Mouse (Mus musculus) midbrain, embryonic 14.5 days (tissue): ENCODE measurements around the gene Aff3. TPM values are rescaled to one million over a fixed set of nuclear protein-coding genes. Genes with fewer than 3 reads are reported as not detected.
A peak's percentile ranks its signal among the peaks of the same experiment; 100 is the strongest.

Source experiments
- ATAC-seq: fragments of 200-750 bp; cut with Nextera tagmentation; 2 replicates; pipeline ENCODE4 v1.8.0; 2017; ENCODE audit warnings: moderate number of reproducible peaks, moderate library complexity; ENCODE audit not compliant: low FRiP score, low TSS enrichment
- DNase-seq: peaks from one replicate; pipeline ENCODE4 v3.0.0-alpha.2; 2015
- H3K27ac ChIP-seq: fragments of 300-500 bp; sonication (generic); replicated peaks from 2 replicates; pipeline ENCODE4 v1.5.1; 2014; ENCODE audit warnings: mild to moderate bottlenecking, low read depth, low read length, moderate library complexity
- H3K27me3 ChIP-seq: fragments of 300-500 bp; sonication (generic); 2 replicates; pipeline ENCODE4 v1.6.1; 2014; ENCODE audit warnings: low read length, control low read depth, mixed read lengths; ENCODE audit not compliant: control insufficient read depth, insufficient read depth
- H3K36me3 ChIP-seq: fragments of 300-500 bp; sonication (generic); 2 replicates; pipeline ENCODE4 v1.6.1; 2014; ENCODE audit warnings: low read length, control low read depth; ENCODE audit not compliant: control insufficient read depth, insufficient read depth
- H3K4me1 ChIP-seq: fragments of 300-500 bp; sonication (generic); 2 replicates; pipeline ENCODE4 v1.6.1; 2014; ENCODE audit warnings: mild to moderate bottlenecking, antibody characterized with exemption, low read length, control low read depth; ENCODE audit not compliant: control insufficient read depth, insufficient read depth
- H3K4me2 ChIP-seq: fragments of 300-500 bp; sonication (generic); 2 replicates; pipeline ENCODE4 v1.6.1; 2014; ENCODE audit warnings: mild to moderate bottlenecking, low read length, moderate library complexity
- H3K4me3 ChIP-seq: fragments of 300-500 bp; sonication (generic); replicated peaks from 2 replicates; pipeline ENCODE4 v1.5.1; 2014; ENCODE audit warnings: low read depth, low read length
- H3K9ac ChIP-seq: fragments of 300-500 bp; sonication (generic); replicated peaks from 2 replicates; pipeline ENCODE4 v1.6.1; 2014; ENCODE audit warnings: mild to moderate bottlenecking, low read length, moderate library complexity
- H3K9me3 ChIP-seq: fragments of 300-500 bp; sonication (generic); 2 replicates; pipeline ENCODE4 v1.6.1; 2016; ENCODE audit warnings: low read length, control low read depth, mixed read lengths; ENCODE audit not compliant: control insufficient read depth
- WGBS: fragments of 180-500 bp; shearing (Covaris S2); extraction: QIAGEN DNeasy Blood & Tissue Kit; methylation state at CpG from one replicate; pipeline ENCODE4 v1.1.7; 2014; 5-methylcytosine and 5-hydroxymethylcytosine counted together
- polyA plus RNA-seq: library from polyadenylated mRNA; unstranded; fragments of >200 nt; fragmentation: Nextera tagmentation; extraction: Ambion mirVana; gene quantifications from 2 replicates; pipeline ENCODE4 v1.2.1, GENCODE M21; 2014

Aff3 gene
- polyA plus RNA-seq, 1 experiment from 2014 or later, result 20.3 TPM

DNA sequence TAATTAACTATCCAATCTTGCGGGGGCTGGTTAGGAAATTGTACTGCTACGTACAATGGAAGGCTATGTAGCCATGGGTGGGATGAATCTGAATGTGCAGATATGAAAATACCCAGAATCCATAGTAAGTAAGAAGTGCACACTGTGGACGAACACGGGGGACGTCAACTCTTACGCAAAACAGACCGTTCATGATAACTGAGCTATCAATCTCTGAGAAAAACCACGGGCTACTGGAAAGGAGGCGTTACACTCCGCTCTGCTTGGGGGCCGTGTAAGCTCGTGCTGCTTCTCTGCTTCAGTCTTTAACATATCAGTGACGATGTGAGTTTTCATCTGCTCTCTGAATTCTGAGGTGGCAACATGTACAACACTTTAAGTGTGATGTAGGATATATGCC, 114.2 kb downstream of the Aff3 start:
- ATAC-seq (no peak), DNase-seq (no peak)
- Histone ChIP-seq H3K27ac (no peak overlapping the region), H3K9ac (no peak overlapping the region), H3K27me3 (no peaks in the 10 kb centered on the region), H3K9me3 (no peaks in the 10 kb centered on the region), H3K4me1 (peaks cover 13% of the 10 kb centered on the region), H3K36me3 (no peaks in the 10 kb centered on the region), H3K4me3 (no peak overlapping the region), H3K4me2 (no peak overlapping the region)
- 93% methylated on average over 13 of the region's 13 CpGs for whole genome bisulfite sequencing

- H3K36me3 ChIP-seq, result no peaks in the 10 kb centered on the region
- H3K9ac ChIP-seq, result no peak overlapping the region
- no peak overlapping the region for H3K4me2 ChIP-seq
- no peak overlapping the region for H3K4me3 ChIP-seq
- peaks cover 28% of the 10 kb centered on the region for H3K4me1 ChIP-seq
- DNase-seq, result no peak
- WGBS, result 72% methylated on average over 8 of the region's 8 CpGs
- H3K27ac ChIP-seq, result no peak overlapping the region
- no peak for ATAC-seq
- H3K27me3 ChIP-seq, result no peaks in the 10 kb centered on the region
- H3K9me3 ChIP-seq, result no peaks in the 10 kb centered on the region
These were observed 115.8 kb downstream of the Aff3 start for GRCm38 (mm10) chr1:38548671-38549661.

DNA sequence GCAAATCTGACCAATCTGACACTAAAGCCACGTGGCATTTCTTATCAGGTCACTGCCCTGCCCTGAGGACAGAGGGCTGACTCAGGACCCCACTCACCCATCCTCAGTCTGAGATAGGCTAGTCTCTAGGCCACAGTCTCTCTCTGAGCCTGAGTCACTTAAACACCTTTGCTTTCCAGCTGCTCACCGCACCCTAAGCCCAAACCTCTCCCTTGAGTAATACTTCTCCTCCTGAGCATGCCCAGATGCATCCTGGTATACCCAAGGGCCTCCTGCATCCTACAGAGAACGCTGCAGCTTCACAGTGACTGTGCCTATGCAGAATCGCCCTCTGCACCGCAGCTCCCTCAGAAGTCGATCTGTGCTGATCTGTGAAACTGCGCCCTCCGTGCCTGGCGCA, 117.1 kb downstream of the Aff3 start:
- Histone ChIP-seq H3K27me3 (no peaks in the 10 kb centered on the region), H3K4me1 (peaks cover 29% of the 10 kb centered on the region), H3K4me2 (no peak overlapping the region), H3K9me3 (no peaks in the 10 kb centered on the region), H3K36me3 (no peaks in the 10 kb centered on the region), H3K27ac (no peak overlapping the region), H3K9ac (no peak overlapping the region), H3K4me3 (no peak overlapping the region)
- 88% methylated on average over 9 of the region's 9 CpGs for WGBS
- no peak for DNase-seq
- ATAC-seq, result no peak

DNA sequence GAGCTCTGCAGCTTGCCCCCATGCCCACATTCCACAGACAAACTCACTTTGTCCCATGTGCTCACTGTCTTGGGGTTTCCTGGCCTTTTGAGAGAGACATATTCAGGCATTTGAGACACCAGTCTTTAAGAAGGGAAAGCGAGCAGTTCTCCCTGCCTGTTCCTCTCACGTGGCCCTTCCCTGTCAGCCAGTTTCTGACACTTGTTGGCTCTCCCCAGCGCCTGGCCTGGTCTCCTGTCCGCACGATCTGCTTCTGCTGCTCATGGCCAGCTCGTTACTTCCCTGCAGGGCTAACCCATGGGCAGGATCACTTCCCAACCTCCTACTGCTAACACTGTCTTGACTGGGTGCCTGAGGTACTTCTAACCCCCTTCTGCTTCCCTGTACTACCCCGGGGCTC, 118.1 kb downstream of the Aff3 start:
- no peaks in the 10 kb centered on the region for H3K27me3 ChIP-seq
- no peaks in the 10 kb centered on the region for H3K36me3 ChIP-seq
- no peak overlapping the region for H3K9ac ChIP-seq
- 65% methylated on average over 7 of the region's 7 CpGs for WGBS
- H3K4me3 ChIP-seq, result no peak overlapping the region
- H3K27ac ChIP-seq, result peak overlapping the region; percentile 63; the same call in 1 of the 2 replicates
- ATAC-seq (no peak), DNase-seq (no peak)
- H3K4me2 ChIP-seq, result no peak overlapping the region
- H3K9me3 ChIP-seq, result no peaks in the 10 kb centered on the region
- H3K4me1 ChIP-seq, result peaks cover 29% of the 10 kb centered on the region

DNA sequence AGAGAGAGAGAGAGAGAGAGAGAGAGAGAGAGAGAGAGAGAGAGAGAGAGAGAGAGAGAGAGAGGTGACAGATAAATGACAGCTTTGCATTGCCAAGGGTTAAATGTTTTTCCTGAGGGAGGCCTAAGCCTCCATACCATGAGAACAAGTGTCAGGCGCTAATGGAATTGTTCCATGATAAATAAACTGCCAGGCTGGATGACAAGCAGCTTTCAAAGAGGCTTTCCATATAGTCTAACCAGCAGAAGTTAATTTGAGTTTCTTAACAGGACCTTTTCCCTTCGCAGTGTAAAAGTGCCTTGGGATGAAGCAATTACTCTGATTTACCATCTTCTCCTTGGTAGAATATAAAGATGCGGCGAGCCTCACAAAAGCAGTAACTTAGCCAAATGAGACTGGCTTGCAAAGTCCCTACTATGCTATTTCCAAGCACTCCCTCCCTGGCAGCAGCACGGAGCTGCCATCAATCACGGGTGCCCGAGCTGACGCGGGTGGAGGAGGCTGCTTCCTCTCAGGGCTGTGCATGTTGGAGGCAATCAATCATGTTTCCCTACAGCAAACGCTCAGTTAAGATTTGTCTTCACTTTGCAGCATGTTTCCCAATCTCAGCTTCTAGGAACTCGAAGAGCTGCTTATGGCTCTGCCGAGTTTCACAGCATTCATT, 119.3 kb downstream of the Aff3 start:
- Histone ChIP-seq H3K9me3 (no peaks in the 10 kb centered on the region), H3K4me3 (no peak overlapping the region), H3K27ac (peak overlapping the region; percentile 63), H3K4me2 (no peak overlapping the region), H3K9ac (no peak overlapping the region), H3K36me3 (no peaks in the 10 kb centered on the region), H3K27me3 (no peaks in the 10 kb centered on the region), H3K4me1 (peaks cover 29% of the 10 kb centered on the region)
- peak; percentile 28 for DNase-seq
- no peak for ATAC-seq
- 55% methylated on average over 12 of the region's 12 CpGs for WGBS

DNA sequence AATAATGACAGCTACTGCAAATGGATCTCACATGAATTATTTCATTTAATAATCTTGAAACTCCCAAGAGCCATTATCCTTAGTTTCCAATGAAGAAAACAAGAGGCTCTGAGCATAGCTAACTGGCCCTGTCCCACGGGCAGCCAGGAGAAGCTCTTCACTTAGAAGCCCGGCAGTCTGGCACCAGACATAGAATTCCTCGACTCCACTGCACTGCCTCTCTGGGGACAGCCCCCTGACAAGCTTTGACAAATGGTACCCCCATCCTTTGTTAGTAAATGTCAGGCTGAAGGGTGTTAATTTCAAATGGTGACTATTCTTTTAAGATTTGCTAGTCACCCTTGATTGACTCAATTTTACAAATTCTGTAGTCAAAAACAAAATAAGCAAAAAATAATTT, 120.3 kb downstream of the Aff3 start:
- WGBS, result 25% methylated on average over 3 of the region's 3 CpGs
- Histone ChIP-seq H3K36me3 (no peaks in the 10 kb centered on the region), H3K4me1 (peaks cover 32% of the 10 kb centered on the region), H3K4me3 (no peak overlapping the region), H3K9ac (no peak overlapping the region), H3K27me3 (no peaks in the 10 kb centered on the region), H3K27ac (no peak overlapping the region), H3K9me3 (no peaks in the 10 kb centered on the region), H3K4me2 (no peak overlapping the region)
- DNase-seq, result no peak
- no peak for ATAC-seq

DNA sequence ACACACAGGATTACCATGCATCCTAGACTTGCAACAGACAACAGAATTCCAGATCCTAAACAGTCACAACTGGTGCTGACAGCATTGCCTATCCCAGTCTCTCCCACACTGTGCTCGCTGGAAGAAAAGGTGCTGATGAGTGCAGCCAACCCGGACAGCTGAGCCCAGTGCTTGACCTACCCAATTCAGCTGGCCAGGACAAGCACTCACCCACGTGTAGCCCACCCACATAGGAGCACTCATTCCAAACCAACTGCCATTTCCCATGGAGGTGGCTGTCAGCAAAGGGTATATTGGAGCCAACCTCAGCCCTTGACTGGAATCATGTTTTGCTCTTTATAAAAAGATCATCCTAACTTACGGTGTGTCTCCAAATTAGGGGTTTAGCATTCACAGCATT, 123.2 kb downstream of the Aff3 start:
- no peak overlapping the region for H3K4me2 ChIP-seq
- 78% methylated on average over 4 of the region's 4 CpGs for WGBS
- H3K4me1 ChIP-seq, result peaks cover 47% of the 10 kb centered on the region
- no peak for ATAC-seq
- no peak overlapping the region for H3K27ac ChIP-seq
- DNase-seq, result no peak
- no peak overlapping the region for H3K9ac ChIP-seq
- no peaks in the 10 kb centered on the region for H3K9me3 ChIP-seq
- no peaks in the 10 kb centered on the region for H3K27me3 ChIP-seq
- no peak overlapping the region for H3K4me3 ChIP-seq
- no peaks in the 10 kb centered on the region for H3K36me3 ChIP-seq

DNA sequence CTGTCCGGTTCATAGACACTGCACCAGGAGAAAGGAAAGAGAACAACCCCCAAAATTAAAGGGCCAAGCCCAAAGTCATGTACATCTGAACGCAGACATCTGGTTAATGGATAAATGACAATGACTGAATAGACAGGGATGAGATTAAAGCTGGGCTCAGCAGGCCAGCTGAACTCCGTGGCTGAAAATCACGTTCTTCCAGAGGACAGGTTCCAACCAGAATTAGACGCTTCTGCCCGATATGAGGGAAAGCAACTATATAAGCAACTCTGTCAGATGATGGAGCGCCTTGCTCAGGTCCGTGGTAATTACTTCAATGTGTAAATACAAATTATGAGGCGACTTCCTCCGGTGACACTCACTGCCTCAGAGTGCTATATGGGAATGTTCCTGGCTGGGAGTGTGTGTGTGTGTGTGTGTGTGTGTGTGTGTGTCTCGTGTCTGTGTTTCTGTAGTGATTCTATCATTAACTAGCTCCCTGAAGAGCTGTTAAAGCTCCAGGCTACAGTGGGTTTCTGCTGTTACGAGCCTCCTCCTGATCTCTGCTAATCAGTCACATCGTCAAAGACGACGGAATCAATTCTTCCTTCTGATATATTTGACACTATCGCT, 127.7 kb downstream of the Aff3 start:
- H3K36me3 ChIP-seq, result peaks cover 7% of the 10 kb centered on the region
- H3K4me2 ChIP-seq, result no peak overlapping the region
- H3K9me3 ChIP-seq, result no peaks in the 10 kb centered on the region
- ATAC-seq (no peak), DNase-seq (peak; percentile 56)
- no peak overlapping the region for H3K9ac ChIP-seq
- no peaks in the 10 kb centered on the region for H3K27me3 ChIP-seq
- peaks cover 22% of the 10 kb centered on the region for H3K4me1 ChIP-seq
- H3K27ac ChIP-seq, result peak overlapping the region; percentile 43; the same call in 1 of the 2 replicates
- H3K4me3 ChIP-seq, result no peak overlapping the region
- 52% methylated on average over 16 of the region's 16 CpGs for WGBS
